9 mouse cellular contexts compared by ENCODE assay signal in the genomic region with DNA sequence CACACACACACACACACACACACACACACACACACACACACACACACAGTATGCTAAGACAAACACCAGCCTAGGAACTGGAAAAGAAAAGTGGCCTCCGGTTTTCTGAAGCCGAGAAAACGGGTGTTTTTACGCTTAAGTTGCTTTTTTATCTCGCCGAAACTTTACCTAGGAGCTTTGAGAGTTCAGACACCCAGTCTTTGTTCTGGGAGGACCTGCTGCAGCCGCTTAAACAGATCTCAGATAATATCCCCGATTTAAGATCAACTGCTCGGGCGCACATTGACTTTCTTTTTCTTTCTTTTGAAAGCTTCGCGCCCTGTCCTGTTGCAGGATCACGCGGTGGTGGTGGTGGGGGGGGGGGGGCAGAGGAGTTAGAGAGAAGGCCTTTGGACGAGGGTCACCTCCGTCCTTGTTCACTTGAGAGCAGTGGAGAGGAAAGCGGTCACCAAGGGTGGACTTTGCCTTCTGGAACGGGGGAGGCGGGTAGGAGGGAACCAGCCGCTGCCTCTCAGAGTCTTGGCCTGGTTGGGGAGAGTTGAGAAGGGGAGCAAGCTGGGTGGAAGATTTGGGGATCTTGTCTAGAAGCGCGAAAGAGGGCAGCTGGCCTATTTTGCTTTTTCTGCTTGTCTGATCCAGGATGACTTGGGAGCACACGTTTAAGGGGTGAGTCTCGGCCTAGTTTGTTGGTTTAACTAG. TPM values are rescaled to one million over a fixed set of nuclear protein-coding genes. Genes with fewer than 3 reads are reported as not detected.
DNase-seq lines count a peak whose midpoint lies in the region; ATAC-seq lines count a peak whose summit lies in the region.
"Had no signal": no experiment of that assay in that cellular context is flagged by ENCODE, and none has a peak within 500 bp of the region (broad histone marks: within the 10 kb centered on the region; RNA-seq: fewer than 3 reads in every experiment).

No protein-coding gene starts in this region.

- no peak overlapping the region for H3K27ac ChIP-seq in forebrain, embryonic 10.5 days
- no peak overlapping the region for H3K27ac ChIP-seq in forebrain, embryonic 16.5 days (ENCODE audit: low read length)
- no peak overlapping the region for H3K27ac ChIP-seq in neural tube, embryonic 15.5 days (replicated peaks)
- H3K27ac ChIP-seq in limb, embryonic 10.5 days, result no peak overlapping the region
- no peak overlapping the region for H3K27ac ChIP-seq in hindbrain, embryonic 12.5 days

- ATAC-seq in forebrain, embryonic 16.5 days, result no peak
- no peak for ATAC-seq in neural tube, embryonic 15.5 days (ENCODE audit: low FRiP score)
- ATAC-seq in hindbrain, embryonic 12.5 days (ENCODE audit: low FRiP score), result no peak

- no peak overlapping the region for H3K4me2 ChIP-seq in forebrain, embryonic 16.5 days (ENCODE audit: low read length)
- no peak overlapping the region for H3K4me2 ChIP-seq in neural tube, embryonic 15.5 days
- no peak overlapping the region for H3K4me2 ChIP-seq in hindbrain, embryonic 12.5 days (replicated peaks)

- no peak overlapping the region for H3K4me3 ChIP-seq in forebrain, embryonic 10.5 days
- no peak overlapping the region for H3K4me3 ChIP-seq in forebrain, embryonic 16.5 days (replicated peaks; ENCODE audit: low read length)
- no peak overlapping the region for H3K4me3 ChIP-seq in neural tube, embryonic 15.5 days (replicated peaks)
- peak overlapping the region; percentile 19 for H3K4me3 ChIP-seq in limb, embryonic 10.5 days
- H3K4me3 ChIP-seq in hindbrain, embryonic 12.5 days, result no peak overlapping the region

- H3K27me3 ChIP-seq in forebrain, embryonic 10.5 days (ENCODE audit: poor library complexity, severe bottlenecking), result peaks cover 100% of the 10 kb centered on the region
- H3K27me3 ChIP-seq in forebrain, embryonic 16.5 days (replicated peaks; ENCODE audit: control insufficient read depth, insufficient read depth, low read length), result peaks cover 59% of the 10 kb centered on the region
- peaks cover 83% of the 10 kb centered on the region for H3K27me3 ChIP-seq in neural tube, embryonic 15.5 days (replicated peaks)
- peaks cover 100% of the 10 kb centered on the region for H3K27me3 ChIP-seq in limb, embryonic 10.5 days (ENCODE audit: low read depth, poor library complexity, severe bottlenecking)
- peaks cover 89% of the 10 kb centered on the region for H3K27me3 ChIP-seq in hindbrain, embryonic 12.5 days

- intact Hi-C loops in left cerebral cortex, postnatal 10 days (cut with DNase I), result no loop called here

- no peaks in the 10 kb centered on the region for H3K9me3 ChIP-seq in forebrain, embryonic 10.5 days
- H3K9me3 ChIP-seq in forebrain, embryonic 16.5 days (ENCODE audit: control insufficient read depth, low read length), result no peaks in the 10 kb centered on the region
- H3K9me3 ChIP-seq in neural tube, embryonic 15.5 days (replicated peaks), result no peaks in the 10 kb centered on the region
- H3K9me3 ChIP-seq in limb, embryonic 10.5 days (replicated peaks), result no peaks in the 10 kb centered on the region
- no peaks in the 10 kb centered on the region for H3K9me3 ChIP-seq in hindbrain, embryonic 12.5 days (replicated peaks)

- H3K36me3 ChIP-seq in forebrain, embryonic 10.5 days (replicated peaks), result no peaks in the 10 kb centered on the region
- no peaks in the 10 kb centered on the region for H3K36me3 ChIP-seq in forebrain, embryonic 16.5 days (ENCODE audit: control insufficient read depth, insufficient read depth)
- H3K36me3 ChIP-seq in neural tube, embryonic 15.5 days, result no peaks in the 10 kb centered on the region
- H3K36me3 ChIP-seq in limb, embryonic 10.5 days, result no peaks in the 10 kb centered on the region
- H3K36me3 ChIP-seq in hindbrain, embryonic 12.5 days, result no peaks in the 10 kb centered on the region

- 1% methylated on average over 24 of the region's 24 CpGs for WGBS in forebrain, embryonic 10.5 days
- WGBS in forebrain, embryonic 16.5 days, result 2% methylated on average over 24 of the region's 24 CpGs
- 2% methylated on average over 24 of the region's 24 CpGs for WGBS in neural tube, embryonic 15.5 days
- 2% methylated on average over 24 of the region's 24 CpGs for WGBS in limb, embryonic 10.5 days
- WGBS in hindbrain, embryonic 12.5 days, result under 1% methylated on average over 24 of the region's 24 CpGs

- H3K9ac ChIP-seq in forebrain, embryonic 16.5 days (replicated peaks; ENCODE audit: low read depth, low read length), result no peak overlapping the region
- H3K9ac ChIP-seq in neural tube, embryonic 15.5 days (replicated peaks), result no peak overlapping the region
- H3K9ac ChIP-seq in hindbrain, embryonic 12.5 days, result no peak overlapping the region

- peak; percentile 56 for DNase-seq in forebrain, embryonic 10.5 days (ENCODE audit: extremely low spot score, low spot score)
- peak; percentile 69 for DNase-seq in neural tube, embryonic 10.5 days (ENCODE audit: extremely low spot score, low spot score)
- DNase-seq in limb, embryonic 10.5 days (ENCODE audit: low spot score), result peak; percentile 67
- no peak for DNase-seq in left cerebral cortex, postnatal 10 days (ENCODE audit: extremely low spot score in 1 of 2, low spot score in 2 of 2)
- no peak for DNase-seq in thymus, postnatal 10 days (ENCODE audit: low spot score in 2 of 2)
- DNase-seq: left cerebral cortex, postnatal 4 days had no signal

- peaks cover 55% of the 10 kb centered on the region for H3K4me1 ChIP-seq in forebrain, embryonic 10.5 days
- H3K4me1 ChIP-seq in forebrain, embryonic 16.5 days (replicated peaks; ENCODE audit: control insufficient read depth, insufficient read depth, low read length), result peaks cover 5% of the 10 kb centered on the region; the same call in 1 of the 2 replicates
- peaks cover 11% of the 10 kb centered on the region for H3K4me1 ChIP-seq in neural tube, embryonic 15.5 days
- peaks cover 53% of the 10 kb centered on the region for H3K4me1 ChIP-seq in limb, embryonic 10.5 days
- H3K4me1 ChIP-seq in hindbrain, embryonic 12.5 days, result peaks cover 2% of the 10 kb centered on the region

RNA-seq across cellular contexts. Expression of a gene that starts 21.2 kb away (rescaled TPM):
- polyA plus RNA-seq in forebrain, embryonic 10.5 days (2016; fragmentation: Nextera tagmentation; extraction: Ambion mirVana), result 11.1 and 15.3 TPM in 2 replicates
- polyA plus RNA-seq in forebrain, embryonic 16.5 days (2015; fragmentation: Nextera tagmentation; extraction: Ambion mirVana), result 0.86 and 4.9 TPM in 2 replicates
- 5.1 and 5.2 TPM in 2 replicates for polyA plus RNA-seq in neural tube, embryonic 15.5 days (2015; fragmentation: Nextera tagmentation; extraction: Ambion mirVana)
- 25.6 and 39.1 TPM in 2 replicates for polyA plus RNA-seq in limb, embryonic 10.5 days (2016; fragmentation: Nextera tagmentation; extraction: Ambion mirVana)
- total RNA-seq in left cerebral cortex, postnatal 10 days (2021), result not detected
- 6.5 and 8.3 TPM in 2 replicates for polyA plus RNA-seq in hindbrain, embryonic 12.5 days (2016; fragmentation: Nextera tagmentation; extraction: Ambion mirVana)
- total RNA-seq: left cerebral cortex, postnatal 4 days had no signal

Comparison
In these comparisons a context has a peak if more than half of its experiments do, and no peak if none do; other contexts are left out.
1. DNase-seq: peak in forebrain, embryonic 10.5 days (single experiment), neural tube, embryonic 10.5 days (single experiment) and limb, embryonic 10.5 days (single experiment); none in left cerebral cortex, postnatal 10 days (0 of 2) and thymus, postnatal 10 days (0 of 2).